Mouse (Mus musculus): ENCODE measurements at regions not wholly inside any gene's neighbourhood (a gene's known extent, or its start where the extent isn't known, plus 50 kb on each side); places are given as distances from the start of the nearest gene placed in this dataset.

- TF ChIP-seq CTCF (conservative IDR thresholded peaks at IDR 0.05; ENCODE audit: low read length) (no peak), POU5F1 (IDR thresholded peaks at IDR 0.05; ENCODE audit: borderline replicate concordance, low read length) (no peak)
These were observed 1333.0 kb downstream of the Tbl1xr1 start for GRCm38 (mm10) chr3:23409431-23409830.

Measured in E14TG2a.4 (cell line).